Mouse (Mus musculus) cerebellum, adult 2 months (tissue): ENCODE measurements at regions not wholly inside any gene's neighbourhood (a gene's known extent, or its start where the extent isn't known, plus 50 kb on each side); places are given as distances from the start of the nearest gene placed in this dataset.

Experiments used
- CTCF ChIP-seq: fragments of 200-500 bp; IDR thresholded peaks from 2 replicates; pipeline ENCODE4 v1.5.1; 2011; ENCODE audit warnings: low read depth, mild to moderate bottlenecking, control low read depth, low read length, moderate library complexity, borderline replicate concordance; ENCODE audit not compliant: insufficient read depth
- POLR2A ChIP-seq: fragments of 200-500 bp; IDR thresholded peaks from 2 replicates; pipeline ENCODE4 v1.6.1; 2011; ENCODE audit warnings: low read length, control low read depth, borderline replicate concordance; ENCODE audit not compliant: insufficient read depth

GRCm38 (mm10) chr12:70728407-70728806 is 96.9 kb upstream of the Frmd6 start:
- no peak for TF ChIP-seq CTCF
- no peak for TF ChIP-seq POLR2A
